Mouse (Mus musculus) stomach, postnatal 0 days (tissue): ENCODE data around the gene Zcchc14. TPM values are rescaled to one million over a fixed set of nuclear protein-coding genes. Genes with fewer than 3 reads are reported as not detected.

Experiments used
- ATAC-seq: fragments of 200-750 bp; cut with Nextera tagmentation; 2 replicates; pipeline ENCODE4 v1.8.0; 2017; ENCODE audit not compliant: low FRiP score, low TSS enrichment
- DNase-seq: peaks from one replicate; pipeline ENCODE4 v3.0.0-alpha.2; 2016; ENCODE audit warnings: low spot score
- H3K27ac ChIP-seq: fragments of 300-500 bp; sonication (generic); replicated peaks from 2 replicates; pipeline ENCODE4 v1.5.1; 2014; ENCODE audit warnings: mild to moderate bottlenecking, control low read depth
- H3K27me3 ChIP-seq: fragments of 300-500 bp; sonication (generic); 2 replicates; pipeline ENCODE4 v1.6.1; 2014; ENCODE audit warnings: low read length; ENCODE audit not compliant: control insufficient read depth, insufficient read depth
- H3K36me3 ChIP-seq: fragments of 300-500 bp; sonication (generic); 2 replicates; pipeline ENCODE4 v1.6.1; 2014; ENCODE audit warnings: low read length, mixed read lengths; ENCODE audit not compliant: control insufficient read depth, insufficient read depth
- H3K4me1 ChIP-seq: fragments of 300-500 bp; sonication (generic); replicated peaks from 2 replicates; pipeline ENCODE4 v1.6.1; 2014; ENCODE audit warnings: antibody characterized with exemption; ENCODE audit not compliant: control insufficient read depth, insufficient read depth
- H3K4me2 ChIP-seq: fragments of 300-500 bp; sonication (generic); replicated peaks from 2 replicates; pipeline ENCODE4 v1.6.1; 2014; ENCODE audit warnings: low read depth, mild to moderate bottlenecking, control low read depth, moderate library complexity
- H3K4me3 ChIP-seq: fragments of 300-500 bp; sonication (generic); 2 replicates; pipeline ENCODE4 v1.5.1; 2014; ENCODE audit warnings: low read depth, low read length, control low read depth
- H3K9ac ChIP-seq: fragments of 300-500 bp; sonication (generic); 2 replicates; pipeline ENCODE4 v1.6.1; 2014; ENCODE audit warnings: mild to moderate bottlenecking, low read length, control low read depth, mixed read lengths
- H3K9me3 ChIP-seq: fragments of 300-500 bp; sonication (generic); 2 replicates; pipeline ENCODE4 v1.6.1; 2016; ENCODE audit warnings: low read length; ENCODE audit not compliant: control insufficient read depth
- CTCF ChIP-seq: IDR thresholded peaks from 2 replicates; pipeline ENCODE4 v1.5.1; 2016; ENCODE audit warnings: antibody characterized with exemption, low read depth, mild to moderate bottlenecking, moderate library complexity
- EP300 ChIP-seq: optimal IDR thresholded peaks from 2 replicates; pipeline ENCODE3; 2016; ENCODE audit warnings: antibody characterized with exemption
- WGBS: fragments of 180-500 bp; shearing (Covaris S2); extraction: QIAGEN DNeasy Blood & Tissue Kit; methylation state at CpG from one replicate; pipeline ENCODE4 v1.1.7; 2014; 5-methylcytosine and 5-hydroxymethylcytosine counted together
- polyA plus RNA-seq: library from polyadenylated mRNA; unstranded; fragments of >200 nt; fragmentation: Nextera tagmentation; extraction: Ambion mirVana; gene quantifications from 2 replicates; pipeline ENCODE4 v1.2.1, GENCODE M21; 2015

Gene Zcchc14
- polyA plus RNA-seq, 1 experiment from 2014 or later = 4.5 TPM

DNA sequence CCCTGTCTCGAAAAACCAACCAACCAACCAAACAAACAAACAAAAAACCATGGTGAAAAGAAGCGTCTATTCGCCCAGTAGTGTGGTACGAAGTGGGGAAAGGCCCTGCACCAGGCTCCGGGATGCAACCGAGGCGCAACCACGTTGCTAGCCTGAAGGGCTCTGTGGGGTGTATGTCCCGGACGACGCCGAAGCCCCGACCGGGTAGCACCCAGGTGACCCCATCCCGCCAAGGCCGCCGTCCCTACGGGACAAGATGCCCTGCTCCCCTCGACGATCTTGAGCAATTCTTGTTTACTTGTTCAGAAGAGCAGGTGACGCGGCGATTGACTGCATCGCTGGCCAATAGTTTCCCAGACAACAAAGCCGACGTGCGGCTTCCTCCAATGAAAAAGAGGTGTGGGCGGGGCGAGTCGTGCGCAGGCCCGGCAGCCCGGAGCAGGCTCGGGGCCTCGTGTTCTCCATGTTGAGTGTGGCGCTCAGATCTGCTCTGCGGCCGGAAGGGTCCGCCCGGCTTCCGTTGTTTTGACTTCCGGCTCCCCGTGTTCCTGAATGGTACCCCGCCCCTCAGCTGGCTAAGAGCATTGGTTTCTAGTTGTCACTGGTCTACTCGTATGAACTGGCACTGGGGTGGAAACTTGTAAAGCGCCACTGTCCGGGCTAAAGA, 67.4 kb downstream of the Zcchc14 start:
- Histone ChIP-seq H3K9ac (peak overlapping the region; percentile 77), H3K36me3 (no peaks in the 10 kb centered on the region), H3K4me3 (peak overlapping the region; percentile 54), H3K27ac (peak overlapping the region; percentile 80; the same call in 1 of the 2 replicates), H3K27me3 (no peaks in the 10 kb centered on the region), H3K9me3 (no peaks in the 10 kb centered on the region), H3K4me2 (peak overlapping the region; percentile 63), H3K4me1 (0 out of 2 replicates have a peak, but pooled peaks cover 3% of the 10 kb centered on the region)
- peak; percentile 94 for ATAC-seq
- WGBS = under 1% methylated on average over 47 of the region's 47 CpGs
- peak; percentile 83 for TF ChIP-seq EP300
- no peak for TF ChIP-seq CTCF
- peak; percentile 99 for DNase-seq

DNA sequence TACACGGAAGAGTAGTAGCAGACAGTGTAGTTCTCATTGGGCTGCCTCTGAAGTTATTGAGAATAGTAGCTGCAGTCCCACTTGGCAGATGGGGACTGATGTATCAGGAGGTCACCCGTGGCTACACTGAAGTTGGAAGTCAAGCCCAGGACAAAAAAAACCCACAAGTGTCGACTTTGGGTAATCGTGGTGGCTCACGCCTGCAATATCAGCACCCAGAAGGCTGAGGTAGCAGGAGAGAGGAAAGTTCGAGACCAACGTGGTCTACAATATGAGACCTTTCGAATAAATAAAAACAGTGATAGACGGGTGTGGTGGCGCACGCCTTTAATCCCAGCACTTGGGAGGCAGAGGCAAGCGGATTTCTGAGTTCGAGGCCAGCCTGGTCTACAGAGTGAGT, 68.0 kb downstream of the Zcchc14 start:
- Histone ChIP-seq H3K9me3 (no peaks in the 10 kb centered on the region), H3K4me2 (peak overlapping the region; percentile 63), H3K4me1 (0 out of 2 replicates have a peak, but pooled peaks cover 3% of the 10 kb centered on the region), H3K27ac (0 out of 2 replicates have a peak overlapping the region, but pooled peaks have one; percentile 80), H3K9ac (peak overlapping the region; percentile 77), H3K36me3 (no peaks in the 10 kb centered on the region), H3K27me3 (no peaks in the 10 kb centered on the region), H3K4me3 (peak overlapping the region; percentile 54)
- DNase-seq = no peak
- TF ChIP-seq CTCF (no peak), EP300 (no peak)
- 43% methylated on average over 13 of the region's 13 CpGs for WGBS
- ATAC-seq = no peak

DNA sequence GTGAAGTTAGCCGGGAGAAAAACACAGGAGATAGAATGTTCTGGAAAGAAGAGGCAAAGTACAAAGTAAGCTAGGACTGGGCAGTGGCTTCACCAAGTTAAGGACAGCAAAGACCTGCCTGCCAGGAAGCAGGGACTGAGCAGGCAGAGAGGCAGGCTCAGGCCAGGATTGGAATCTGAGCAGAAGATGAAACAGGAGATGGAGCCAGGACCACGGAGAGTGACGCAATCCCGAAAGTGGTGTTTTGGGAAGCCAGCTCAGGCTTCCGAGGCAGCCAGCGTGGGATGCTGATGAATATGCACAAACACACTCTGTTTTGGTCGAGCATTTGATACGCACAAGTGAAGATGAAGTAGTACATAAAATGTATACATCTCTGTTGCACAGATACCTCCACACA, 69.0 kb downstream of the Zcchc14 start:
- DNase-seq = no peak
- no peaks in the 10 kb centered on the region for H3K27me3 ChIP-seq
- no peak overlapping the region for H3K27ac ChIP-seq
- TF ChIP-seq EP300 (no peak), CTCF (no peak)
- no peaks in the 10 kb centered on the region for H3K36me3 ChIP-seq
- H3K9me3 ChIP-seq = no peaks in the 10 kb centered on the region
- ATAC-seq = no peak
- 47% methylated on average over 8 of the region's 8 CpGs for WGBS
- no peak overlapping the region for H3K4me3 ChIP-seq
- 0 out of 2 replicates have a peak, but pooled peaks cover 3% of the 10 kb centered on the region for H3K4me1 ChIP-seq
- no peak overlapping the region for H3K4me2 ChIP-seq
- H3K9ac ChIP-seq = no peak overlapping the region

DNA sequence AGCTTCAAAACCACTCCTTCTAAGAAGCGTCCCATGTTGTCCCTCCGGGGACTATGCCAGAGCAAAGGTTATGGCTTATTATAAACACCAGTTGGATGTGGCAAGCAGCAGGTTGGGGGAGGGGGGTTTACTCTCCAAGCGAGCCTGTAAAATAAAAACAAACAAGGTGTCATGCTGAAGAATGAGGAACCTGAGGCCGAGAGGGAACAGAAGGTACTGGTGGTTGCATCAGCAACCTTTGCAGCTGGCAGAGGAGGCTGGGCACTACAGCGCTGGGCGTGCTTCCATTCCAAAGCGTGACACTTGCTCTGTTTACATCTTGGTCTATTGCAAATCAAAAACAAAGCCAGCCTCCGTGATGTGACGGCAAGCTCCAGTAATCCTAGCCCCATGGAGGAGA, 72.2 kb downstream of the Zcchc14 start:
- DNase-seq (peak; percentile 66), ATAC-seq (peak; percentile 62)
- peak overlapping the region; percentile 78 for H3K27ac ChIP-seq
- no peak overlapping the region for H3K9ac ChIP-seq
- no peak overlapping the region for H3K4me3 ChIP-seq
- H3K4me1 ChIP-seq = peaks cover 14% of the 10 kb centered on the region; the same call in 1 of the 2 replicates
- H3K9me3 ChIP-seq = no peaks in the 10 kb centered on the region
- no peaks in the 10 kb centered on the region for H3K27me3 ChIP-seq
- no peak for TF ChIP-seq EP300
- H3K4me2 ChIP-seq = peak overlapping the region; percentile 15; the same call in 1 of the 2 replicates
- no peaks in the 10 kb centered on the region for H3K36me3 ChIP-seq
- WGBS = 9% methylated on average over 9 of the region's 9 CpGs

DNA sequence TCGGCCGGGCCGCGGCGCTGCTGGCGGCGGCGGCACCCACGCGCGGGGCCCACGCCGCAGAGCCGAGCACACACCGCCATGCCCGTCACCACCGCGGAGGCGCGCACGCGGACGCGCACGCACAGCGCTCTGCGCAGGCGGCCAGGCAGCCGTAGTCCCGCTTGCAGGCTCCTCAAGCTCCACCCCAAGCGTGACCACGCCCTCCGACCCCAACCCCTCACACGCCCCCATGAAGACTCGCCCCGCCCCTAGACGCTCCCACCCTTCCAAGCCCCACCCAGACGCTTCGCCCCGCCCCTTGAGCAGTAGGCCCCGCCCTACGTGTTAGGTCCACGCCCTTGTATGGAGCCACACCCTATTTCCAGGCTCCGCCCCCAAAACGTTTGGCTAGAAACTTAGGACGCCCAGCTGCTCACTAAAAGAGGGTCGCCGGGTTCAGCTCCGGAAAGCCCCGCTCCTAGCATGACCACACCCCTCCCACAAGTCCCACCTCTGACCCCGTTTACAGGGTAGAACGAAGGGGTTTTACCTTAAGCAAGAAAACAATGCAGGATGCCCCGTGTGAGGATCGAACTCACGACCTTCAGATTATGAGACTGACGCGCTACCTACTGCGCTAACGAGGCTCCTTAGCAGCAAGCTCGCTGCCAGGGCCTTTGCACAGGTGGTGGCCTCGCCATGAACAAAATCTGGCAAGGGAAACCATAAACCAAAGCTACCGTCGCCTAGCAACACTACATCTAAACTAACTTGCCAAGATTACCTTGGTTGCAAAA, 73.8 kb downstream of the Zcchc14 start, which contains the start of gene Fbxo31:
Fbxo31 (minus strand) TSS at position 131 of the 776 bp plus-strand sequence.
- Histone ChIP-seq H3K9ac (peak within 1 kb of the TSS; percentile 86), H3K9me3 (no peaks in the 10 kb centered on the region), H3K27me3 (no peaks in the 10 kb centered on the region), H3K4me3 (peak within 1 kb of the TSS; percentile 82), H3K4me1 (peaks cover 11% of the 10 kb centered on the region; the same call in 1 of the 2 replicates), H3K4me2 (peak within 1 kb of the TSS; percentile 88), H3K27ac (peak within 1 kb of the TSS; percentile 78), H3K36me3 (no peaks in the 10 kb centered on the region)
- ATAC-seq = peak; percentile 91
- TF ChIP-seq CTCF = no peak
- TF ChIP-seq EP300 = no peak
- 2% methylated on average over 59 of the region's 63 CpGs for WGBS
- peak; percentile 99 for DNase-seq
